Mouse (Mus musculus): Measurements from ENCODE around the gene Taok2. TPM values are rescaled to one million over a fixed set of nuclear protein-coding genes. Genes with fewer than 3 reads are reported as not detected.

The Taok2 gene
- polyA plus RNA-seq, 1 experiment from 2014 or later, result 60.9 TPM

GRCm38 (mm10) chr7:126821835-126822511, 62.5 kb downstream of the Taok2 start:
- H3K4me1 ChIP-seq, result peaks cover 39% of the 10 kb centered on the region
- peaks cover 16% of the 10 kb centered on the region; the same call in 1 of the 2 replicates for H3K27me3 ChIP-seq
- 22% methylated on average over 7 of the region's 7 CpGs for WGBS
- H3K4me3 ChIP-seq (replicated peaks), result no peak overlapping the region
- H3K27ac ChIP-seq, result peak overlapping the region; percentile 82
- H3K9ac ChIP-seq, result peak overlapping the region; percentile 86; the same call in 1 of the 2 replicates
- peak overlapping the region; percentile 85 for H3K4me2 ChIP-seq
- ATAC-seq (ENCODE audit: low FRiP score), result peak; percentile 39; the same call in 1 of the 2 replicates
- no peaks in the 10 kb centered on the region for H3K9me3 ChIP-seq
- H3K36me3 ChIP-seq (replicated peaks), result no peaks in the 10 kb centered on the region

DNA sequence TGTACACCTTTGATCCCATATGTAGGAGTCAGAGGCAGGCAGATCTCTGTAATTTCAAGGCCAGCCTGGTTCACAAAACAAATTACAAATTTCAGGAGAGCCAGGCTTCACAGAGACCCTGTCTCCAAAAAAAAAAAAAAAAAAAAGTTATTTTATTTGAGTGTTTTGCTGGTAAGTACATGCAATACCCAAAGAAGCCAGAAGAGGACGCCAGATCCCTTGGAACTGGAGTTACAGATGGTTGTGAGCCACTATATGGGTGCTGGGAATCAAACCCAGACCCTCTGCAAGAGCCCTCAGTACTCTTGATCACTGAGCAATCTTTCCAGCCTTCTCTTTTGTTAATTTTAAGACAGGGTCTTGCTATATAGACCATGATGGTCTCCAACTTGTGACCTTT, 65.7 kb downstream of the Taok2 start:
- WGBS, result 38% methylated on average over 1 of the region's 1 CpGs

DNA sequence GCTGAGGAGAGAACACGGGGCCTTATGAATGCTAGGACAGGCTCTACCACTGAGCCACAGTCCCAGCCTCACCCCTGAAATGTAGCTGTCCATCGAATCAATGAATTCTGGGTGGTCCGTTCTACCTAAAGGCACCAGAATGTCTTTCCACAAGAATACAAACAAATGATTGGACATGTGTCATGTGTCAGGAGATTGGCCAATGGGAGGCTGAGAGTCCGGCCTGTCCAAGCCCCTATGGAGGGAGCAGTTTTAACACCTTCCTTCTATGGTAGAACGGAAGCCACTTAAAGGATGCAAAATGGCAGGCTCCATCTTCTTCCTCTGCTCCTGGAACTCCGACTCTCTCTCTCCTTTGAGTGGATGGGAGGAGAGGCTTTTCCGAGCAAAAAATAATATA, 66.9 kb downstream of the Taok2 start:
- Histone ChIP-seq H3K4me2 (no peak overlapping the region), H3K9ac (no peak overlapping the region), H3K27ac (no peak overlapping the region), H3K36me3 (replicated peaks) (no peaks in the 10 kb centered on the region), H3K4me3 (replicated peaks) (no peak overlapping the region), H3K4me1 (peaks cover 10% of the 10 kb centered on the region), H3K27me3 (peaks cover 9% of the 10 kb centered on the region; the same call in 1 of the 2 replicates), H3K9me3 (no peaks in the 10 kb centered on the region)
- 83% methylated on average over 7 of the region's 7 CpGs for WGBS
- no peak for ATAC-seq (ENCODE audit: low FRiP score)

More for the DNA sequence above, 65.7 kb downstream of the Taok2 start:
- H3K27me3 ChIP-seq, result peaks cover 13% of the 10 kb centered on the region; the same call in 1 of the 2 replicates
- H3K27ac ChIP-seq, result no peak overlapping the region
- H3K4me1 ChIP-seq, result peaks cover 19% of the 10 kb centered on the region
- ATAC-seq (ENCODE audit: low FRiP score), result no peak
- H3K4me2 ChIP-seq, result no peak overlapping the region
- H3K36me3 ChIP-seq (replicated peaks), result no peaks in the 10 kb centered on the region
- H3K9ac ChIP-seq, result no peak overlapping the region
- H3K9me3 ChIP-seq, result no peaks in the 10 kb centered on the region
- no peak overlapping the region for H3K4me3 ChIP-seq (replicated peaks)

GRCm38 (mm10) chr7:126816494-126816893, 68.0 kb downstream of the Taok2 start:
- no peak overlapping the region for H3K9ac ChIP-seq
- H3K4me1 ChIP-seq, result peaks cover 3% of the 10 kb centered on the region; the same call in 1 of the 2 replicates
- 0 out of 2 replicates have a peak, but pooled peaks cover 4% of the 10 kb centered on the region for H3K27me3 ChIP-seq
- no peaks in the 10 kb centered on the region for H3K9me3 ChIP-seq
- no peak for ATAC-seq (ENCODE audit: low FRiP score)
- H3K4me3 ChIP-seq (replicated peaks), result no peak overlapping the region
- 89% methylated on average over 8 of the region's 8 CpGs for WGBS
- no peaks in the 10 kb centered on the region for H3K36me3 ChIP-seq (replicated peaks)
- no peak overlapping the region for H3K4me2 ChIP-seq
- no peak overlapping the region for H3K27ac ChIP-seq

DNA sequence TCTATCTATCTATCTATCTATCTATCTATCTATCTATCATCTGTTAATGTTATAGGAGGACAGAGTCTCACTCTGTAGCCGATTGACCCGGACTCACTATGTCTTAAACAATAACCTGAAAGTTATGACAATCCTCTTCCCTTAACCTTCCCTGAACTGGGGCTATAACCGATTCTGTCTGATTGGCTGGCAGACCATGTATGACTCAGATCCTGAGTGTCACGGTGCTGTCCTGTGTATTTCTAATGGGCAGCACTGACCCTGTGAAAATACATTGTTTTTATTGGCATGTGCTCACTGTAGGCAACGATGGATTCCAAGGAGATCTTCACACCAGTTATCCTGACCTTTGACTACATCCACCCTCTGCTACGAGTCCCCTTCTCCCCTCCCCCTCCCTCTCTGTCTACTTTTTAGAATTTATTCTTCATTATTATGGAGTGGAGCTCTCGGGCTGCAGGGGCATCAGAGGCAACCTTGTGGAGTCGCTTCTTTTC, 68.7 kb downstream of the Taok2 start:
- ATAC-seq (ENCODE audit: low FRiP score), result no peak
- Histone ChIP-seq H3K4me2 (no peak overlapping the region), H3K27me3 (0 out of 2 replicates have a peak, but pooled peaks cover 4% of the 10 kb centered on the region), H3K36me3 (replicated peaks) (no peaks in the 10 kb centered on the region), H3K4me1 (peaks cover 3% of the 10 kb centered on the region; the same call in 1 of the 2 replicates), H3K27ac (no peak overlapping the region), H3K9ac (no peak overlapping the region), H3K9me3 (no peaks in the 10 kb centered on the region), H3K4me3 (replicated peaks) (no peak overlapping the region)
- WGBS, result 64% methylated on average over 8 of the region's 8 CpGs

Other genes starting within 250 kb of the Taok2 start
- 39.4 and 51.2 TPM in 2 replicates for gene Sgf29, start 235.4 kb downstream of the Taok2 start, polyA plus RNA-seq (2016; fragmentation: Nextera tagmentation; extraction: Ambion mirVana)
- gene Sult1a1, start 208.3 kb downstream of the Taok2 start, polyA plus RNA-seq (2016; fragmentation: Nextera tagmentation; extraction: Ambion mirVana), result 0.42 and 0.54 TPM in 2 replicates
- 146 and 157 TPM in 2 replicates for gene Bola2, start 189.3 kb downstream of the Taok2 start, polyA plus RNA-seq (2016; fragmentation: Nextera tagmentation; extraction: Ambion mirVana)
- 14.7 and 14.9 TPM in 2 replicates for gene Slx1b, start 188.9 kb downstream of the Taok2 start, polyA plus RNA-seq (2016; fragmentation: Nextera tagmentation; extraction: Ambion mirVana)
- gene Coro1a, start 176.9 kb downstream of the Taok2 start, polyA plus RNA-seq (2016; fragmentation: Nextera tagmentation; extraction: Ambion mirVana), result 49.1 and 51.0 TPM in 2 replicates
- 51.5 and 56.8 TPM in 2 replicates for gene Mapk3, start 125.1 kb downstream of the Taok2 start, polyA plus RNA-seq (2016; fragmentation: Nextera tagmentation; extraction: Ambion mirVana)
- gene Gdpd3, start 118.4 kb downstream of the Taok2 start, polyA plus RNA-seq (2016; fragmentation: Nextera tagmentation; extraction: Ambion mirVana), result 1.4 and 1.5 TPM in 2 replicates
- 91.8 and 92.7 TPM in 2 replicates for gene Ypel3, start 107.7 kb downstream of the Taok2 start, polyA plus RNA-seq (2016; fragmentation: Nextera tagmentation; extraction: Ambion mirVana)
- gene Tbx6, start 103.2 kb downstream of the Taok2 start, polyA plus RNA-seq (2016; fragmentation: Nextera tagmentation; extraction: Ambion mirVana), result 0.33 and 0.56 TPM in 2 replicates
- 310 and 320 TPM in 2 replicates for gene Ppp4c, start 92.2 kb downstream of the Taok2 start, polyA plus RNA-seq (2016; fragmentation: Nextera tagmentation; extraction: Ambion mirVana)
- gene Fam57b, start 87.0 kb downstream of the Taok2 start, polyA plus RNA-seq (2016; fragmentation: Nextera tagmentation; extraction: Ambion mirVana), result 16.2 and 17.6 TPM in 2 replicates
- not detected in 2 replicates for gene 4930451I11Rik, start 53.1 kb downstream of the Taok2 start, polyA plus RNA-seq (2016; fragmentation: Nextera tagmentation; extraction: Ambion mirVana)
- gene Doc2a, start 37.3 kb downstream of the Taok2 start, polyA plus RNA-seq (2016; fragmentation: Nextera tagmentation; extraction: Ambion mirVana), result 5.5 and 6.6 TPM in 2 replicates
- 53.3 TPM in 2 replicates for gene Hirip3, start 22.7 kb downstream of the Taok2 start, polyA plus RNA-seq (2016; fragmentation: Nextera tagmentation; extraction: Ambion mirVana)
- 96.5 and 108 TPM in 2 replicates for gene Ino80e, start 22.3 kb downstream of the Taok2 start, polyA plus RNA-seq (2016; fragmentation: Nextera tagmentation; extraction: Ambion mirVana)
- 23.0 and 25.3 TPM in 2 replicates for gene Tmem219, start 38.2 kb upstream of the Taok2 start, polyA plus RNA-seq (2016; fragmentation: Nextera tagmentation; extraction: Ambion mirVana)
- 45.3 and 46.4 TPM in 2 replicates for gene Kctd13, start 44.2 kb upstream of the Taok2 start, polyA plus RNA-seq (2016; fragmentation: Nextera tagmentation; extraction: Ambion mirVana)
- 1.5 TPM in 2 replicates for gene Asphd1, start 64.9 kb upstream of the Taok2 start, polyA plus RNA-seq (2016; fragmentation: Nextera tagmentation; extraction: Ambion mirVana)
- 8.6 and 10.5 TPM in 2 replicates for gene Sez6l2, start 65.9 kb upstream of the Taok2 start, polyA plus RNA-seq (2016; fragmentation: Nextera tagmentation; extraction: Ambion mirVana)
- gene Cdipt, start 91.2 kb upstream of the Taok2 start, polyA plus RNA-seq (2016; fragmentation: Nextera tagmentation; extraction: Ambion mirVana), result 78.9 and 79.6 TPM in 2 replicates
- 0.86 and 2.0 TPM in 2 replicates for gene Cdiptos, start 91.4 kb upstream of the Taok2 start, polyA plus RNA-seq (2016; fragmentation: Nextera tagmentation; extraction: Ambion mirVana)
- 4.2 and 4.6 TPM in 2 replicates for gene Mvp, start 129.9 kb upstream of the Taok2 start, polyA plus RNA-seq (2016; fragmentation: Nextera tagmentation; extraction: Ambion mirVana)
- 0.38 and 0.56 TPM in 2 replicates for gene Pagr1b, start 131.8 kb upstream of the Taok2 start, polyA plus RNA-seq (2016; fragmentation: Nextera tagmentation; extraction: Ambion mirVana)
- gene Pagr1a, start 132.6 kb upstream of the Taok2 start, polyA plus RNA-seq (2016; fragmentation: Nextera tagmentation; extraction: Ambion mirVana), result 51.4 and 66.8 TPM in 2 replicates
- 53.3 and 75.4 TPM in 2 replicates for gene Gm42742, start 136.4 kb upstream of the Taok2 start, polyA plus RNA-seq (2016; fragmentation: Nextera tagmentation; extraction: Ambion mirVana)
- gene Prrt2, start 136.5 kb upstream of the Taok2 start, polyA plus RNA-seq (2016; fragmentation: Nextera tagmentation; extraction: Ambion mirVana), result 5.0 and 6.5 TPM in 2 replicates
- 95.2 and 113 TPM in 2 replicates for gene Maz, start 142.3 kb upstream of the Taok2 start, polyA plus RNA-seq (2016; fragmentation: Nextera tagmentation; extraction: Ambion mirVana)
- gene Kif22, start 157.8 kb upstream of the Taok2 start, polyA plus RNA-seq (2016; fragmentation: Nextera tagmentation; extraction: Ambion mirVana), result 163 and 170 TPM in 2 replicates
- not detected in 2 replicates for gene Zg16, start 202.6 kb upstream of the Taok2 start, polyA plus RNA-seq (2016; fragmentation: Nextera tagmentation; extraction: Ambion mirVana)
- 0.88 and 0.91 TPM in 2 replicates for gene AI467606, start 206.7 kb upstream of the Taok2 start, polyA plus RNA-seq (2016; fragmentation: Nextera tagmentation; extraction: Ambion mirVana)
- 2.0 and 2.4 TPM in 2 replicates for gene Qprt, start 237.5 kb upstream of the Taok2 start, polyA plus RNA-seq (2016; fragmentation: Nextera tagmentation; extraction: Ambion mirVana)